Mouse (Mus musculus) embryonic facial prominence, embryonic 11.5 days (tissue): ENCODE results near the gene Prrt2. TPM values are rescaled to one million over a fixed set of nuclear protein-coding genes. Genes with fewer than 3 reads are reported as not detected.

Experiments
- microRNA-seq: library from miRNA; unstranded; fragments of <30 nt; microRNA quantifications from one replicate; pipeline ENCODE4, GENCODE M21; 2016; ENCODE audit warnings: borderline number of aligned reads
- polyA plus RNA-seq: library from polyadenylated mRNA; unstranded; fragments of >200 nt; fragmentation: Nextera tagmentation; extraction: Ambion mirVana; gene quantifications from 2 replicates; pipeline ENCODE4 v1.2.1, GENCODE M21; 2014

Prrt2 gene
- polyA plus RNA-seq, 1 experiment from 2014 or later, result 7.6 TPM

Small RNAs within 50 kb of the gene (microRNA-seq; reads per million reads assigned to microRNA genes)
- not detected for gene Gm44343

Other genes starting within 250 kb of the Prrt2 start
- 89.1 and 109 TPM in 2 replicates for gene Ypel3, start 244.3 kb downstream of the Prrt2 start, polyA plus RNA-seq
- gene Tbx6, start 239.7 kb downstream of the Prrt2 start, polyA plus RNA-seq, result 0.18 and 0.27 TPM in 2 replicates
- gene Ppp4c, start 228.7 kb downstream of the Prrt2 start, polyA plus RNA-seq, result 374 and 401 TPM in 2 replicates
- gene Fam57b, start 223.5 kb downstream of the Prrt2 start, polyA plus RNA-seq, result 2.4 and 2.5 TPM in 2 replicates
- gene 4930451I11Rik, start 189.6 kb downstream of the Prrt2 start, polyA plus RNA-seq, result not detected in 2 replicates
- gene Doc2a, start 173.8 kb downstream of the Prrt2 start, polyA plus RNA-seq, result 1.5 and 1.7 TPM in 2 replicates
- 18.8 and 23.4 TPM in 2 replicates for gene Hirip3, start 159.2 kb downstream of the Prrt2 start, polyA plus RNA-seq
- 100 and 101 TPM in 2 replicates for gene Ino80e, start 158.8 kb downstream of the Prrt2 start, polyA plus RNA-seq
- 21.6 and 23.6 TPM in 2 replicates for gene Taok2, start 136.5 kb downstream of the Prrt2 start, polyA plus RNA-seq
- 15.8 and 18.4 TPM in 2 replicates for gene Tmem219, start 98.3 kb downstream of the Prrt2 start, polyA plus RNA-seq
- 15.1 and 18.5 TPM in 2 replicates for gene Kctd13, start 92.3 kb downstream of the Prrt2 start, polyA plus RNA-seq
- 0.60 TPM in 2 replicates for gene Asphd1, start 71.6 kb downstream of the Prrt2 start, polyA plus RNA-seq
- gene Sez6l2, start 70.6 kb downstream of the Prrt2 start, polyA plus RNA-seq, result 1.2 and 3.2 TPM in 2 replicates
- gene Cdipt, start 45.3 kb downstream of the Prrt2 start, polyA plus RNA-seq, result 64.3 and 71.6 TPM in 2 replicates
- 1.0 and 2.0 TPM in 2 replicates for gene Cdiptos, start 45.1 kb downstream of the Prrt2 start, polyA plus RNA-seq
- 2.6 and 3.0 TPM in 2 replicates for gene Mvp, start 6.6 kb downstream of the Prrt2 start, polyA plus RNA-seq
- 0.32 and 0.53 TPM in 2 replicates for gene Pagr1b, start 4.7 kb downstream of the Prrt2 start, polyA plus RNA-seq
- 53.4 and 75.3 TPM in 2 replicates for gene Pagr1a, start 3.9 kb downstream of the Prrt2 start, polyA plus RNA-seq
- gene Gm42742, start 114 bp downstream of the Prrt2 start, polyA plus RNA-seq, result 52.7 and 56.0 TPM in 2 replicates
- 63.1 and 66.4 TPM in 2 replicates for gene Maz, start 5.8 kb upstream of the Prrt2 start, polyA plus RNA-seq
- 192 and 199 TPM in 2 replicates for gene Kif22, start 21.3 kb upstream of the Prrt2 start, polyA plus RNA-seq
- gene Zg16, start 66.1 kb upstream of the Prrt2 start, polyA plus RNA-seq, result not detected in 2 replicates
- 1.0 and 1.1 TPM in 2 replicates for gene AI467606, start 70.1 kb upstream of the Prrt2 start, polyA plus RNA-seq
- 2.5 and 3.0 TPM in 2 replicates for gene Qprt, start 101.0 kb upstream of the Prrt2 start, polyA plus RNA-seq
- gene Spn, start 116.6 kb upstream of the Prrt2 start, polyA plus RNA-seq, result not detected in 2 replicates
- 71.8 and 74.0 TPM in 2 replicates for gene Cd2bp2, start 174.8 kb upstream of the Prrt2 start, polyA plus RNA-seq
- gene Tbc1d10b, start 187.3 kb upstream of the Prrt2 start, polyA plus RNA-seq, result 15.8 and 19.2 TPM in 2 replicates
- 19.8 and 22.8 TPM in 2 replicates for gene Mylpf, start 187.7 kb upstream of the Prrt2 start, polyA plus RNA-seq
- 20.9 and 22.5 TPM in 2 replicates for gene Zfp553, start 211.8 kb upstream of the Prrt2 start, polyA plus RNA-seq
- gene Sept1, start 211.9 kb upstream of the Prrt2 start, polyA plus RNA-seq, result 21.0 and 24.6 TPM in 2 replicates
- gene Zfp771, start 223.1 kb upstream of the Prrt2 start, polyA plus RNA-seq, result 63.2 and 65.3 TPM in 2 replicates
- gene Dctpp1, start 239.5 kb upstream of the Prrt2 start, polyA plus RNA-seq, result 253 and 266 TPM in 2 replicates